Mouse (Mus musculus): Measurements from ENCODE around the gene Jade2.

- TF ChIP-seq GATA1 (IDR thresholded peaks at IDR 0.05; ENCODE audit: borderline replicate concordance, low read length) = no peak
- TF ChIP-seq FLI1 (IDR thresholded peaks at IDR 0.05; ENCODE audit: low read length) = no peak
Measured at GRCm38 (mm10) chr11:51897311-51897710, 39.9 kb upstream of the Jade2 start.

Data from megakaryocyte, embryonic 14.5 days (primary cell).